Mouse (Mus musculus): ENCODE results near the gene Usp11.

DNA sequence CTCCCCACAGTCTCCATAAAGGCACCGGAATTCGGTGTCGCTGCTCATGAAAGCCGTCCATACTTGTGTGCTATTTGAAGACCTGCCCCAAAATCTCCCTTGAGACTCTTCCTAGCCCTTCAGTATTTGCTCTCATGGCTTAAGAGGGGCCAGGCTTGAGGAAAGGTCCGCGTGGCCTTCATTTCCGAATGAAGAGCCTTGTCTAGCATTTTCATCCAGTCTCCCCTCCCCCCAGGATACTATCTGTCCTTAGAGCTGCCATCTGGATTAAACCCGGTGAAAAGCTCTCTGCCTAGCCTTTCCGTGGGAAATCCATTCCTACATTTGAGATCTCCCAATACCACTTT lies 40.3 kb upstream of the Usp11 start:
- TF ChIP-seq CTCF (IDR thresholded peaks at IDR 0.05; ENCODE audit: insufficient read depth, low read depth, low read length) (no peak), POLR2A (IDR thresholded peaks at IDR 0.05; ENCODE audit: insufficient read depth, low read depth, low read length) (no peak)

Data from olfactory bulb, adult 2 months (tissue).